Mouse (Mus musculus) spleen, adult 2 months (tissue): ENCODE data around the gene Wrap73. TPM values are rescaled to one million over a fixed set of nuclear protein-coding genes. Genes with fewer than 3 reads are reported as not detected.
A peak's percentile ranks its signal among the peaks of the same experiment; 100 is the strongest.

Experiments used
- DNase-seq, 2 experiments: peaks; one replicate each; pipeline versions ENCODE4 v3.0.0 to v3.0.0-alpha.2; 2012 to 2021; ENCODE audit warnings: low spot score in 2 of 2, low read depth in 1 of 2
- H3K27ac ChIP-seq: fragments of 200-500 bp; 2 replicates; pipeline ENCODE4 v1.5.1; 2012; ENCODE audit warnings: low read length, inconsistent platforms; ENCODE audit not compliant: insufficient read depth
- H3K27me3 ChIP-seq: fragments of 200-500 bp; 2 replicates; pipeline ENCODE4 v1.6.1; 2012; ENCODE audit warnings: mild to moderate bottlenecking, moderate library complexity, low read length, inconsistent platforms; ENCODE audit not compliant: control insufficient read depth, insufficient read depth
- H3K36me3 ChIP-seq: fragments of 200-500 bp; 2 replicates; pipeline ENCODE4 v1.6.1; 2012; ENCODE audit warnings: mild to moderate bottlenecking, low read length, inconsistent platforms; ENCODE audit not compliant: control insufficient read depth, insufficient read depth
- H3K4me1 ChIP-seq: fragments of 200-500 bp; 2 replicates; pipeline ENCODE4 v1.6.1; 2011; ENCODE audit warnings: inconsistent platforms; ENCODE audit not compliant: control insufficient read depth, insufficient read depth, insufficient read length
- H3K4me3 ChIP-seq: fragments of 200-500 bp; 2 replicates; pipeline ENCODE4 v1.5.1; 2011; ENCODE audit warnings: mild to moderate bottlenecking, inconsistent platforms; ENCODE audit not compliant: insufficient read depth, insufficient read length; ENCODE audit errors: extremely low read depth
- CTCF ChIP-seq: fragments of 200-500 bp; IDR thresholded peaks from 2 replicates; pipeline ENCODE4 v1.5.1; 2011; ENCODE audit warnings: mild to moderate bottlenecking, inconsistent platforms; ENCODE audit not compliant: insufficient read depth, insufficient read length, insufficient replicate concordance; ENCODE audit errors: extremely low read depth
- POLR2A ChIP-seq: fragments of 200-500 bp; IDR thresholded peaks from 2 replicates; pipeline ENCODE4 v1.6.1; 2011; ENCODE audit warnings: low read depth, low read length, inconsistent platforms
- WGBS: fragments of 180-500 bp; shearing (Covaris S2); methylation state at CpG from one replicate; pipeline ENCODE4 v1.1.7; 2018; 5-methylcytosine and 5-hydroxymethylcytosine counted together
- polyA plus RNA-seq: library from polyadenylated mRNA; depleted of rRNA; stranded (reverse); fragments of >200 nt; gene quantifications from 2 replicates; pipeline ENCODE4 v1.2.3, GENCODE M21; 2012

Gene Wrap73
- polyA plus RNA-seq, 1 experiment: 24.7 TPM

- 26% methylated on average over 20 of the region's 20 CpGs for WGBS
- Histone ChIP-seq H3K4me3 (no peak overlapping the region), H3K27ac (no peak overlapping the region), H3K4me1 (no peaks in the 10 kb centered on the region; the same call in 1 of the 2 replicates), H3K36me3 (no peaks in the 10 kb centered on the region), H3K27me3 (no peaks in the 10 kb centered on the region)
- peak; percentile 18 to 32 for DNase-seq
- TF ChIP-seq POLR2A (no peak), CTCF (peak; percentile 57; the same call in 1 of the 2 replicates)
These were observed 36.7 kb upstream of the Wrap73 start for GRCm38 (mm10) chr4:154105381-154106001.

GRCm38 (mm10) chr4:154106497-154107061 is 35.6 kb upstream of the Wrap73 start:
- no peak for TF ChIP-seq CTCF
- no peak for TF ChIP-seq POLR2A
- Histone ChIP-seq H3K4me1 (no peaks in the 10 kb centered on the region; the same call in 1 of the 2 replicates), H3K36me3 (no peaks in the 10 kb centered on the region), H3K4me3 (no peak overlapping the region), H3K27me3 (no peaks in the 10 kb centered on the region), H3K27ac (no peak overlapping the region)
- WGBS: 74% methylated on average over 13 of the region's 13 CpGs
- no peak for DNase-seq

GRCm38 (mm10) chr4:154109216-154109849 is 32.8 kb upstream of the Wrap73 start:
- Histone ChIP-seq H3K36me3 (no peaks in the 10 kb centered on the region), H3K27ac (no peak overlapping the region), H3K27me3 (no peaks in the 10 kb centered on the region), H3K4me1 (no peaks in the 10 kb centered on the region; the same call in 1 of the 2 replicates), H3K4me3 (no peak overlapping the region)
- TF ChIP-seq POLR2A (no peak), CTCF (no peak)
- 48% methylated on average over 18 of the region's 18 CpGs for WGBS
- no peak for DNase-seq

GRCm38 (mm10) chr4:154109850-154110243 is 32.3 kb upstream of the Wrap73 start:
- no peak overlapping the region for H3K27ac ChIP-seq
- TF ChIP-seq CTCF (no peak), POLR2A (no peak)
- H3K4me1 ChIP-seq: no peaks in the 10 kb centered on the region; the same call in 1 of the 2 replicates
- H3K27me3 ChIP-seq: no peaks in the 10 kb centered on the region
- WGBS: 80% methylated on average over 11 of the region's 11 CpGs
- no peak for DNase-seq
- H3K36me3 ChIP-seq: no peaks in the 10 kb centered on the region
- H3K4me3 ChIP-seq: no peak overlapping the region

- DNase-seq: no peak
- H3K27me3 ChIP-seq: no peaks in the 10 kb centered on the region
- 57% methylated on average over 7 of the region's 7 CpGs for WGBS
These were observed 25.8 kb upstream of the Wrap73 start for GRCm38 (mm10) chr4:154116421-154116820.

GRCm38 (mm10) chr4:154118782-154119181 is 23.4 kb upstream of the Wrap73 start:
- Histone ChIP-seq H3K4me1 (no peaks in the 10 kb centered on the region), H3K27ac (no peak overlapping the region), H3K27me3 (no peaks in the 10 kb centered on the region), H3K4me3 (no peak overlapping the region), H3K36me3 (no peaks in the 10 kb centered on the region)
- TF ChIP-seq CTCF: no peak
- TF ChIP-seq POLR2A: no peak
- 70% methylated on average over 9 of the region's 9 CpGs for WGBS
- DNase-seq: no peak

More at GRCm38 (mm10) chr4:154116421-154116820, 25.8 kb upstream of the Wrap73 start:
- Histone ChIP-seq H3K4me3 (no peak overlapping the region), H3K4me1 (no peaks in the 10 kb centered on the region), H3K36me3 (no peaks in the 10 kb centered on the region), H3K27ac (no peak overlapping the region)
- TF ChIP-seq POLR2A (no peak), CTCF (no peak)

- no peaks in the 10 kb centered on the region for H3K4me1 ChIP-seq
- no peaks in the 10 kb centered on the region for H3K27me3 ChIP-seq
- no peak overlapping the region for H3K27ac ChIP-seq
- H3K36me3 ChIP-seq: no peaks in the 10 kb centered on the region
- H3K4me3 ChIP-seq: no peak overlapping the region
- TF ChIP-seq POLR2A: no peak
- no peak for TF ChIP-seq CTCF
- DNase-seq: no peak
- 77% methylated on average over 9 of the region's 9 CpGs for WGBS
These were observed 23.0 kb upstream of the Wrap73 start for GRCm38 (mm10) chr4:154119208-154119607.
